Mouse (Mus musculus): Measurements from ENCODE around the gene Cacna1g.

Gene Cacna1g

GRCm38 (mm10) chr11:94379061-94379460, 94.9 kb downstream of the Cacna1g start:
- no peak for TF ChIP-seq GATA4 (IDR thresholded peaks at IDR 0.05; ENCODE audit: insufficient replicate concordance, low read length)

GRCm38 (mm10) chr11:94374276-94374948, 99.6 kb downstream of the Cacna1g start:
- no peak for TF ChIP-seq GATA4 (IDR thresholded peaks at IDR 0.05; ENCODE audit: insufficient replicate concordance, low read length)

GRCm38 (mm10) chr11:94370809-94371208, 103.2 kb downstream of the Cacna1g start:
- TF ChIP-seq GATA4 (IDR thresholded peaks at IDR 0.05; ENCODE audit: insufficient replicate concordance, low read length), result no peak; the same call in 1 of the 2 replicates

GRCm38 (mm10) chr11:94369981-94370380, 104.0 kb downstream of the Cacna1g start:
- TF ChIP-seq GATA4 (IDR thresholded peaks at IDR 0.05; ENCODE audit: insufficient replicate concordance, low read length), result no peak

- peak; percentile 88 for TF ChIP-seq GATA4 (IDR thresholded peaks at IDR 0.05; ENCODE audit: insufficient replicate concordance, low read length)
Observed at GRCm38 (mm10) chr11:94365340-94365739, 108.7 kb downstream of the Cacna1g start.

- TF ChIP-seq GATA4 (IDR thresholded peaks at IDR 0.05; ENCODE audit: insufficient replicate concordance, low read length), result no peak
Observed at GRCm38 (mm10) chr11:94363690-94364089, 110.3 kb downstream of the Cacna1g start.

- TF ChIP-seq GATA4 (IDR thresholded peaks at IDR 0.05; ENCODE audit: insufficient replicate concordance, low read length), result no peak
Observed at GRCm38 (mm10) chr11:94362101-94362500, 111.9 kb downstream of the Cacna1g start.

GRCm38 (mm10) chr11:94361166-94361870, 112.7 kb downstream of the Cacna1g start:
- no peak for TF ChIP-seq GATA4 (IDR thresholded peaks at IDR 0.05; ENCODE audit: insufficient replicate concordance, low read length)

- no peak for TF ChIP-seq GATA4 (IDR thresholded peaks at IDR 0.05; ENCODE audit: insufficient replicate concordance, low read length)
Observed at GRCm38 (mm10) chr11:94359168-94359567, 114.8 kb downstream of the Cacna1g start.
